Mouse (Mus musculus): ENCODE measurements at regions not wholly inside any gene's neighbourhood (a gene's known extent, or its start where the extent isn't known, plus 50 kb on each side); places are given as distances from the start of the nearest gene placed in this dataset.

DNA sequence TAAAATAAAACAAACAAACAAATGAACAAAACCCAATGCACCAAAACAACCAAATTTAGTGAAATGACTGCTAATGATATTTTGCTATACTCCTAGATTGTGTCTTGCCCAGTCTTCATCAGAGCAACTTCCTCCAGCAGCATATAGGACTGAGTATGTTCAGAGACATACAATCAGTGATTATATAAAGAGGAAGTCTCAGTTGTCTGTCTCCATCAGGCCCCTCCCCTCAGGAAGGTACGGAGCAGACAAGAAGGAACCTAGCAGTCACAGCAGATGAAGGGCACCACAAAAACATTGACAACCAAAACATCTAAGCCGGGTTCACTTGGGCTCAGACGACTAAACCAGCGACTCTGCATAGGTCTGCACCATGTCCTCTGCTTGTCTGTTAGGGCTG lies 930.7 kb upstream of the Fbxo33 start:
- TF ChIP-seq CTCF (IDR thresholded peaks at IDR 0.05; ENCODE audit: control insufficient read depth, insufficient read depth, insufficient read length), result no peak
- no peak for TF ChIP-seq MYOG (IDR thresholded peaks at IDR 0.05; ENCODE audit: control insufficient read depth, extremely low read depth, insufficient read length)
- TF ChIP-seq MYOD1 (IDR thresholded peaks at IDR 0.05; ENCODE audit: control insufficient read depth, insufficient read length, low read depth), result no peak
- TF ChIP-seq MAX (IDR thresholded peaks at IDR 0.05), result no peak
- no peak for TF ChIP-seq FOSL1 (IDR thresholded peaks at IDR 0.05; ENCODE audit: insufficient read depth, low read length, poor library complexity, severe bottlenecking)
- TF ChIP-seq USF1 (IDR thresholded peaks at IDR 0.05; ENCODE audit: low read depth), result no peak
- no peak for TF ChIP-seq CEBPB (IDR thresholded peaks at IDR 0.05; ENCODE audit: low read depth)

All from C2C12 (cell line).